Mouse (Mus musculus): ENCODE measurements around the gene Foxf2. TPM values are rescaled to one million over a fixed set of nuclear protein-coding genes. Genes with fewer than 3 reads are reported as not detected.

Foxf2 gene
- total RNA-seq (2023), result not detected

DNA sequence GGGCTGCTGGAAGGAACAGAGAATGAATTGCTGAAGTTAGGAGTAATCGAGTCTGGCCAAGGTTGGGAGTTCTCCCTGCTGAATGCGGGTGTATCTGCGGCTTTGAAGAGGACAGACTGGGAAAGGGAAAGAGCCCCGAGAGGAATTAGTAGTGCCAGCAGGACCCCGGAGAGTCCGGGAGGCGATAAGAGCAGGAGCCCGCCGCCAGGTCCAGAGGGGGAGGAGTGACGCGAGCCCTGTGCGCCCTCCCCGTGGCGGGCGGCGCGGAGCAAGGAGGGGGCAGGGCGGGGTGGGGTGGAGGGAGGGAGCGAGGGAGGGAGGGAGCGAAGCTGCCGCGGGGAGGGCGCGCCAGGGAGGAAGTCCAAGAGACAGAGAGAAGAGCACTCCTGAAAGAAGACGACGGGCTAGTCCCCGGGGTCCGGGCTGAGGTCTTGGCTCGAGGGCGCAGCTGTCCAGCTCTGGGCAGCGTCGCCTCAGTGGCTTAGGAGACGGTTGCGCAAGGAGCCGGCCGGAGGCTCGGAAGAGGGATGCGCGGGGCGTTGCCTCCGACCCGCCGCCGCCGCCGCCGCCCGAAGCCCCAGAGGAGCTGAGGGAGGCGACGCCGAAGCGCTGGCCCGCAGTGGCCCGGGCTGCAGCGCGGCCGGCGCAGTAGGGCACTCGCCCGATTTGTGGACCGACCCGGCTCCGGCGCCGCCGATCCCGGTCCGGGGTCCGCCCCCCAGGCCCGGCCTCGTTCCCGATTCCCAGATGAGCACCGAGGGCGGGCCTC is at the start of gene Foxf2:
Gene Foxf2 (plus strand): TSS at position 484 of the 769 bp plus-strand sequence.

Other genes with a start within 250 kb of the Foxf2 start
- gene Foxq1, start 69.7 kb upstream of the Foxf2 start, total RNA-seq (2023), result not detected
- gene A530084C06Rik, start 66.5 kb upstream of the Foxf2 start, total RNA-seq (2023), result not detected
- not detected for gene Foxc1, start 180.8 kb downstream of the Foxf2 start, total RNA-seq (2023)

All from B cell, adult 67 days (primary cell).